Comparison of ENCODE assay signal across 10 mouse cellular contexts in the genomic region with DNA sequence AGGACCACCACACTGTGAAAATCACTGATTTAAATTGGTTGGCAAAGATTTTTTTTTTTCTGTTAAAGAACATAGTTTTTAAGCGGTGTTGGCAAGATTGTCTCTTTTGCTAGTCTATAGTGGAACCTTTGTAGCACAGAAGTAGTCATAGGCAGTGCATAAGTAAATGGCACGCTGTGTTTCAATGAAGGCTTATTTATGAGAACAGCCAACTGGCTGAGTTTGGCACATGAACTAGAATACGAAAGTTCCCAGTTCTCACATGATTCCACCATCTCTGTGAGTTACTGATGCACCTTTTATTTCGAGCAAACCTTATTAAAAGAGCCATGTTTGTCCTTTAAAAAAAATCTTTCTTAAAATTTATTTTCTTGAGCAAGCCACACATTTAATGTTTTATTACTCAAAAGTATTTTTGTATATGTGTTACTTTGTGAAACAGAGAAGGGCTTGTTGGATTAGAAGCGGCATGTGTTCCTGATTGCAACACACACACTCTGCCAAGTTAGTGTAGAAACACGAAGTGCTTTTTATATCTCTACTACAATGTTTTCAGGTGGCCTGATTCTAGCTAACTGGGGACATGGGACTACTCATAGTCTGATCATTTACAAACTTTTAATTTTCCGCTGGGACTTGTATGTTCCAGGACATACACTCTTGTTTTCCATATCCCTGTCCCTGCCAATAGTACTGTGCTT. TPM values are rescaled to one million over a fixed set of nuclear protein-coding genes. Genes with fewer than 3 reads are reported as not detected.
DNase-seq lines count a peak whose midpoint lies in the region; ATAC-seq and TF ChIP-seq lines count a peak whose summit lies in the region.
"Had no signal": no experiment of that assay in that cellular context is flagged by ENCODE, and none has a peak within 500 bp of the region (broad histone marks: within the 10 kb centered on the region; RNA-seq: fewer than 3 reads in every experiment).

No protein-coding gene starts in this region.

- H3K4me2 ChIP-seq in liver, postnatal 0 days (ENCODE audit: low read depth, low read length): no peak overlapping the region
- peak overlapping the region; percentile 84 for H3K4me2 ChIP-seq in hindbrain, embryonic 13.5 days
- H3K4me2 ChIP-seq in neural tube, embryonic 13.5 days: peak overlapping the region; percentile 84
- H3K4me2 ChIP-seq: kidney, embryonic 15.5 days had no signal

- peaks cover 12% of the 10 kb centered on the region; the same call in 1 of the 2 replicates for H3K79me2 ChIP-seq in liver, adult 2 months (ENCODE audit: control insufficient read depth, insufficient read depth, low read length)

- 43% methylated on average over 7 of the region's 7 CpGs for WGBS in liver, adult 2 months
- 78% methylated on average over 7 of the region's 7 CpGs for WGBS in liver, postnatal 0 days (ENCODE audit: insufficient replicate concordance)
- 79% methylated on average over 7 of the region's 7 CpGs for WGBS in hindbrain, embryonic 13.5 days
- WGBS in neural tube, embryonic 13.5 days: 75% methylated on average over 7 of the region's 7 CpGs

- no peak for ATAC-seq in liver, postnatal 0 days
- ATAC-seq in hindbrain, embryonic 13.5 days (ENCODE audit: low FRiP score): no peak
- ATAC-seq in neural tube, embryonic 13.5 days (ENCODE audit: low read depth): no peak

- no peak for TF ChIP-seq CTCF in liver, adult 2 months (IDR thresholded peaks at IDR 0.05; ENCODE audit: low read depth, low read length)
- no peak for TF ChIP-seq CTCF in liver, postnatal 0 days (IDR thresholded peaks at IDR 0.05; ENCODE audit: low read depth)

- DNase-seq in liver, adult 2 months (ENCODE audit: extremely low read depth, low read depth, low spot score): peak; percentile 72
- DNase-seq in liver, postnatal 0 days: no peak
- DNase-seq in fat pad, adult 2 months (ENCODE audit: extremely low read depth, low read depth, low spot score): peak; percentile 59
- DNase-seq in c-Kit-positive CD71-positive TER-119-positive erythroid progenitor cells, embryonic 14.5 days (ENCODE audit: low spot score): no peak
- DNase-seq in frontal cortex, postnatal 36 days (ENCODE audit: low spot score in 2 of 2): no peak
- DNase-seq: cerebellum, adult 11 months; heart, postnatal 36 days had no signal

- H3K4me3 ChIP-seq in liver, adult 2 months (ENCODE audit: insufficient read depth, low read depth, low read length): no peak overlapping the region
- no peak overlapping the region for H3K4me3 ChIP-seq in liver, postnatal 0 days (ENCODE audit: low read depth, low read length)
- no peak overlapping the region; the same call in 1 of the 2 replicates for H3K4me3 ChIP-seq in hindbrain, embryonic 13.5 days
- H3K4me3 ChIP-seq in neural tube, embryonic 13.5 days: no peak overlapping the region
- H3K4me3 ChIP-seq: kidney, embryonic 15.5 days had no signal

- H3K27ac ChIP-seq in liver, adult 2 months (replicated peaks; ENCODE audit: insufficient read depth, low read depth, low read length): no peak overlapping the region
- no peak overlapping the region for H3K27ac ChIP-seq in liver, postnatal 0 days (ENCODE audit: low read depth)
- H3K27ac ChIP-seq in hindbrain, embryonic 13.5 days: peak overlapping the region; percentile 44; the same call in 1 of the 2 replicates
- 0 out of 2 replicates have a peak overlapping the region, but pooled peaks have one; percentile 4 for H3K27ac ChIP-seq in neural tube, embryonic 13.5 days (replicated peaks)
- H3K27ac ChIP-seq: kidney, embryonic 15.5 days had no signal

- H3K27me3 ChIP-seq in liver, adult 2 months (ENCODE audit: control insufficient read depth, insufficient read depth, low read length): no peaks in the 10 kb centered on the region
- no peaks in the 10 kb centered on the region for H3K27me3 ChIP-seq in liver, postnatal 0 days (ENCODE audit: insufficient read depth, low read length)
- H3K27me3 ChIP-seq in hindbrain, embryonic 13.5 days: no peaks in the 10 kb centered on the region
- H3K27me3 ChIP-seq in neural tube, embryonic 13.5 days: no peaks in the 10 kb centered on the region
- H3K27me3 ChIP-seq: kidney, embryonic 15.5 days had no signal

- H3K9ac ChIP-seq in liver, adult 2 months (ENCODE audit: low read depth, low read length): no peak overlapping the region
- H3K9ac ChIP-seq in liver, postnatal 0 days (replicated peaks): no peak overlapping the region
- no peak overlapping the region for H3K9ac ChIP-seq in hindbrain, embryonic 13.5 days
- H3K9ac ChIP-seq in neural tube, embryonic 13.5 days: no peak overlapping the region
- H3K9ac ChIP-seq: kidney, embryonic 15.5 days had no signal

- TF ChIP-seq POLR2A in liver, adult 2 months (IDR thresholded peaks at IDR 0.05; ENCODE audit: extremely low read depth, insufficient read depth, low read length): no peak

- H3K4me1 ChIP-seq in liver, adult 2 months (ENCODE audit: control insufficient read depth, insufficient read depth, low read length): peaks cover 10% of the 10 kb centered on the region
- H3K4me1 ChIP-seq in liver, postnatal 0 days (ENCODE audit: insufficient read depth): peaks cover 30% of the 10 kb centered on the region
- H3K4me1 ChIP-seq in hindbrain, embryonic 13.5 days (replicated peaks): peaks cover 34% of the 10 kb centered on the region
- peaks cover 41% of the 10 kb centered on the region for H3K4me1 ChIP-seq in neural tube, embryonic 13.5 days (replicated peaks)

- TF ChIP-seq EP300 in liver, postnatal 0 days (IDR thresholded peaks at IDR 0.05; ENCODE audit: low read depth): no peak

- H3K9me3 ChIP-seq in liver, postnatal 0 days (ENCODE audit: low read length): no peaks in the 10 kb centered on the region
- no peaks in the 10 kb centered on the region for H3K9me3 ChIP-seq in hindbrain, embryonic 13.5 days
- H3K9me3 ChIP-seq in neural tube, embryonic 13.5 days: no peaks in the 10 kb centered on the region
- H3K9me3 ChIP-seq: kidney, embryonic 15.5 days had no signal

- H3K36me3 ChIP-seq in liver, adult 2 months (ENCODE audit: control insufficient read depth, insufficient read depth, low read length): 0 out of 2 replicates have a peak, but pooled peaks cover 1% of the 10 kb centered on the region
- H3K36me3 ChIP-seq in liver, postnatal 0 days (replicated peaks; ENCODE audit: insufficient read depth, low read length): peaks cover 12% of the 10 kb centered on the region; the same call in 1 of the 2 replicates
- no peaks in the 10 kb centered on the region for H3K36me3 ChIP-seq in hindbrain, embryonic 13.5 days
- H3K36me3 ChIP-seq in neural tube, embryonic 13.5 days: no peaks in the 10 kb centered on the region
- H3K36me3 ChIP-seq: kidney, embryonic 15.5 days had no signal

RNA-seq across cellular contexts. Expression of a gene that starts 3.8 kb away (rescaled TPM):
- 11.9 and 13.0 TPM in 2 replicates for total RNA-seq in liver, adult 2 months (2014; rRNA removed)
- polyA plus RNA-seq in liver, adult 2 months (2012; rRNA removed): 1.6 and 2.1 TPM in 2 replicates
- polyA plus RNA-seq in liver, postnatal 0 days (2015; fragmentation: Nextera tagmentation; extraction: Ambion mirVana): 5.6 and 6.0 TPM in 2 replicates
- polyA plus RNA-seq in hindbrain, embryonic 13.5 days (2015; fragmentation: Nextera tagmentation; extraction: Ambion mirVana): 12.1 and 12.3 TPM in 2 replicates
- 12.5 TPM in 2 replicates for polyA plus RNA-seq in neural tube, embryonic 13.5 days (2015; fragmentation: Nextera tagmentation; extraction: Ambion mirVana)

Comparison
In these comparisons a context has a peak if more than half of its experiments do, and no peak if none do; other contexts are left out.
1. DNase-seq: peak in liver, adult 2 months (single experiment) and fat pad, adult 2 months (single experiment); none in liver, postnatal 0 days (single experiment), c-Kit-positive CD71-positive TER-119-positive erythroid progenitor cells, embryonic 14.5 days (single experiment) and frontal cortex, postnatal 36 days (0 of 2).
2. H3K27ac ChIP-seq: peak in hindbrain, embryonic 13.5 days (single experiment) and neural tube, embryonic 13.5 days (single experiment); none in liver, adult 2 months (single experiment) and liver, postnatal 0 days (single experiment).